Mouse (Mus musculus): ENCODE results near the gene Arih2. TPM values are rescaled to one million over a fixed set of nuclear protein-coding genes. Genes with fewer than 3 reads are reported as not detected.
"Not testable (repeated sequence)": the region's sequence is repeated elsewhere in the genome, so short reads cannot be mapped to it uniquely, and the experiment has no call there.

Gene Arih2
- polyA plus RNA-seq, 1 experiment from 2014 or later, result 59.2 TPM

- Histone ChIP-seq H3K4me1 (no peaks in the 10 kb centered on the region), H3K4me3 (no peak overlapping the region), H3K27ac (no peak overlapping the region), H3K9me3 (replicated peaks) (no peaks in the 10 kb centered on the region), H3K27me3 (ENCODE audit: low read depth, poor library complexity, severe bottlenecking) (no peaks in the 10 kb centered on the region), H3K36me3 (peaks cover 56% of the 10 kb centered on the region)
- DNase-seq (ENCODE audit: low spot score), result no peak
- 89% methylated on average over 2 of the region's 2 CpGs for WGBS
These were observed 15.3 kb downstream of the Arih2 start for GRCm38 (mm10) chr9:108633846-108634245.

- Histone ChIP-seq H3K4me3 (no peak overlapping the region), H3K27me3 (ENCODE audit: low read depth, poor library complexity, severe bottlenecking) (no peaks in the 10 kb centered on the region), H3K27ac (no peak overlapping the region), H3K4me1 (no peaks in the 10 kb centered on the region), H3K9me3 (replicated peaks) (no peaks in the 10 kb centered on the region), H3K36me3 (peaks cover 61% of the 10 kb centered on the region)
- WGBS, result 94% methylated on average over 5 of the region's 5 CpGs
- no peak for DNase-seq (ENCODE audit: low spot score)
These were observed 16.8 kb downstream of the Arih2 start for GRCm38 (mm10) chr9:108632375-108632774.

DNA sequence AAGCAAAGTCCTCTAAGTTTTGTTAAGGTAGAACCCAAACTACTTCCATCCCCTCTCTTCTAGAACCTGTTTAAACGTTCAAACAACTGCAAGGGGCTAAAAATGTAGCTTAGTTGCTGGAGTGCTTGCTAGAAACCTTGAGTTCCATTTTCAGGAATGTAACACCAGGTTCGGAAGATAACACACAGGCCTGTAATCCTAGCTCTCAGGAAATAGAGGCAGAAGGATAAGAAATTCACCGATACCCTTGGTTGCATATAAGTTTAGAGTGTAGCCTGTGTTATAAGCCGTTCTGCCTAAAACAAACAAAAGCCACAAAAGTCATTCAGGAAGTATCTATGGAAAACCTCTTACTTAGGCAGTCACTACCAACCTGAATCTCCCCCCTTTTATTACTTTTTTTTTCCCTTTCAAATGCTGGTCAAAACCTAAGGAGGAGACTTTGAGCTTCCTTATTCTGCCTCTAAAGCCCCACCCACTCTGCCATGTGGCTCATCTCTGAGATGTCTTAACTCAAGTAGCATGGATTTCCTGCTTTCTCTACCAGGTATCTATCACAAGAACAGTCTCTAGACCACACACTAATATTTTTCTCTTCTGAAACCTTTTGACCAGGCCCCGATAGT is 17.4 kb downstream of the Arih2 start:
- Histone ChIP-seq H3K36me3 (peaks cover 56% of the 10 kb centered on the region), H3K9me3 (replicated peaks) (no peaks in the 10 kb centered on the region), H3K4me3 (no peak overlapping the region), H3K4me1 (no peaks in the 10 kb centered on the region), H3K27ac (no peak overlapping the region), H3K27me3 (ENCODE audit: low read depth, poor library complexity, severe bottlenecking) (no peaks in the 10 kb centered on the region)
- no peak for DNase-seq (ENCODE audit: low spot score)
- WGBS, result 95% methylated on average over 5 of the region's 5 CpGs

DNA sequence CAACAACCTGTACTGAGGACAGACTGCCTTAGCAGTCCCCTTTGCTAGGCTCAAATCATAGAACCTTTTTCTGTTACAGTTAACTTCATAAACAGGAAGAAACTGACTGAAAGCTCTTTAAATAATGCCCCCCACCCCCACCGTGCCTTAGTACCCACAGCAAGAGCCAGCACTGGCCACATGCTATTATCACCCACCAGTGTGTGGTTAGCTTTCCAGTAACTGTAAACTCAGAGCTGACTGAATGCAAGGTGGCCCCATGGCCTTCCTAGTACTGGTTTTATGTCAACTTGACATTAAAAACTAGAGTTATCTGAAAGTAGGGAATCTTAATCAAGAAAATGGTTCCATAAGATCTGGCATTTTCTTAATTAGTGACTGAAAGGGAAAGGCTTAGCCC is 18.5 kb downstream of the Arih2 start:
- Histone ChIP-seq H3K36me3 (peaks cover 59% of the 10 kb centered on the region), H3K27ac (no peak overlapping the region), H3K4me3 (no peak overlapping the region), H3K27me3 (ENCODE audit: low read depth, poor library complexity, severe bottlenecking) (no peaks in the 10 kb centered on the region), H3K9me3 (replicated peaks) (no peaks in the 10 kb centered on the region), H3K4me1 (no peaks in the 10 kb centered on the region)
- 86% methylated on average over 1 of the region's 1 CpGs for WGBS
- DNase-seq (ENCODE audit: low spot score), result no peak

GRCm38 (mm10) chr9:108628141-108628540 is 21.0 kb downstream of the Arih2 start:
- DNase-seq (ENCODE audit: low spot score), result no peak

GRCm38 (mm10) chr9:108626498-108626897 is 22.7 kb downstream of the Arih2 start:
- WGBS, result 85% methylated on average over 2 of the region's 2 CpGs
- H3K27ac ChIP-seq, result no peak overlapping the region
- H3K36me3 ChIP-seq, result peaks cover 49% of the 10 kb centered on the region
- no peaks in the 10 kb centered on the region for H3K9me3 ChIP-seq (replicated peaks)
- H3K4me3 ChIP-seq, result no peak overlapping the region
- no peaks in the 10 kb centered on the region for H3K4me1 ChIP-seq
- H3K27me3 ChIP-seq (ENCODE audit: low read depth, poor library complexity, severe bottlenecking), result no peaks in the 10 kb centered on the region
- no peak for DNase-seq (ENCODE audit: low spot score)

More at GRCm38 (mm10) chr9:108628141-108628540, 21.0 kb downstream of the Arih2 start:
- Histone ChIP-seq H3K4me1 (no peaks in the 10 kb centered on the region), H3K27me3 (ENCODE audit: low read depth, poor library complexity, severe bottlenecking) (no peaks in the 10 kb centered on the region), H3K4me3 (no peak overlapping the region), H3K36me3 (peaks cover 52% of the 10 kb centered on the region), H3K27ac (no peak overlapping the region), H3K9me3 (replicated peaks) (no peaks in the 10 kb centered on the region)
- 90% methylated on average over 4 of the region's 4 CpGs for WGBS

DNA sequence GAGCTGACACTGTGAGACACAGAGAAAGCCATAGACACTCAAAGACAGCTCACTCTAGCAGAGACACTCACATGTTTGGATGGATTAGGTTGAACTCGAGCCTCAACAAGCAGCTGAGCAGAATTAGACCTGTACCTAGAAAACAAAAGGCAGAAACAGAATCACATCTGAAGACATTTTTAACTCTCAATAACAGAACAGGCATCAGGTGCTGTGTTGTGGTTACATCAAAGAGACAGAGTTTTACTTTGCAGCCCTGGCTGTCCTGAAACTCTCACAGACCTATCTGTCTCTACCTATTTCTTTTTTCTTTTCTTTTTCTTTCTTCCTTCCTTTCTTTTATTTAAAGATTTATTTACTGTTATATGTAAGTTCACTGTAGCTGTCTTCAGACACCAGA is 31.9 kb downstream of the Arih2 start:
- H3K9me3 ChIP-seq (replicated peaks), result no peaks in the 10 kb centered on the region
- DNase-seq (ENCODE audit: low spot score), result no peak
- H3K4me3 ChIP-seq, result no peak overlapping the region
- no peak overlapping the region for H3K27ac ChIP-seq
- no peaks in the 10 kb centered on the region for H3K4me1 ChIP-seq
- H3K27me3 ChIP-seq (ENCODE audit: low read depth, poor library complexity, severe bottlenecking), result no peaks in the 10 kb centered on the region
- H3K36me3 ChIP-seq, result peaks cover 90% of the 10 kb centered on the region
- 91% methylated on average over 1 of the region's 1 CpGs for WGBS

- no peaks in the 10 kb centered on the region for H3K9me3 ChIP-seq (replicated peaks)
- no peaks in the 10 kb centered on the region for H3K4me1 ChIP-seq
- no peak overlapping the region for H3K4me3 ChIP-seq
- WGBS, result 95% methylated on average over 10 of the region's 10 CpGs
- no peak overlapping the region for H3K27ac ChIP-seq
- no peaks in the 10 kb centered on the region for H3K27me3 ChIP-seq (ENCODE audit: low read depth, poor library complexity, severe bottlenecking)
- no peak for DNase-seq (ENCODE audit: low spot score)
- H3K36me3 ChIP-seq, result peaks cover 100% of the 10 kb centered on the region
These were observed 37.7 kb downstream of the Arih2 start for GRCm38 (mm10) chr9:108611488-108611887.

DNA sequence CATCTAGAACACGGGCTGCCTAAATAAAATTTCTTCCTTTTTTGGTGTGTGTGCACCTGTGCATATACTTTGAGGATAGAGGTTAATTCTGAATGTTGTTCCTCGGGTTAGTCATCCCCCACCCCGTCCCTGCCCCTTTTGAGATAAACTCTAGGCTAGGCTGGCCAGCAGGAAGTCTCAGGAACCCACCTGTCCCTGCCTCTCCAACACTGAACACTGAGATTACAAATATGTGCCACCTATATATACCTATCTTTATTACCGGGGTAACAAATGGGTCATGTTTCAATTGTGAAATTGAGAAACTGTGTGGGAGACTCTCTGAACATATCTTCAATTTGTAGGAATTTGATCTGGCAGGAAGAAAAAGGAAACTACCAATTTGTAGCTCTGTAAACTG is 40.3 kb downstream of the Arih2 start:
- H3K4me3 ChIP-seq, result no peak overlapping the region
- no peaks in the 10 kb centered on the region for H3K9me3 ChIP-seq (replicated peaks)
- H3K36me3 ChIP-seq, result peaks cover 99% of the 10 kb centered on the region
- H3K4me1 ChIP-seq, result peaks cover 12% of the 10 kb centered on the region
- WGBS, result 95% methylated on average over 4 of the region's 4 CpGs
- no peaks in the 10 kb centered on the region for H3K27me3 ChIP-seq (ENCODE audit: low read depth, poor library complexity, severe bottlenecking)
- DNase-seq (ENCODE audit: low spot score), result no peak
- no peak overlapping the region for H3K27ac ChIP-seq

DNA sequence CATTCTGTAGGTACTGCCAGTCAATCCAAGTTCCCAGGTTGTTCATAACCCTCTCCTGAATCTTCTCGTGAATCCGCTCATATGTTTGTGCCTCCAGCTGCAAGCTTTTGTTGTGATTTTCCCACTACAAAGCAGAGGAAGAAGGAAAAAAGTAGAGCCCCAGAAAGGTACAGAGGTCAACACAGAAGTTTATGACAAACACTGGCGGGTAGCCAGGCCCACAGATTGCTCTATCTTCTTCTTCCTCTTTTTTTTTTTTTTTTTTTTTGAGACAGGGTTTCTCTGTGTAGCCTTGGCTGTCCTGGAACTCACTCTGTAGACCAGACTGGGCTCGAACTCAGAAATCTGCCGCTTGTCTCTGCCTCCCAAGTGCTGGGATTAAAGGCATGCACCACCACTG is 41.3 kb downstream of the Arih2 start:
- Histone ChIP-seq H3K4me1 (peaks cover 12% of the 10 kb centered on the region), H3K36me3 (peaks cover 99% of the 10 kb centered on the region)
- H3K9me3 ChIP-seq (replicated peaks); H3K27me3 ChIP-seq (ENCODE audit: low read depth, poor library complexity, severe bottlenecking); DNase-seq (ENCODE audit: low spot score); H3K27ac ChIP-seq; H3K4me3 ChIP-seq: not testable (repeated sequence)
- WGBS, result 90% methylated on average over 5 of the region's 5 CpGs

- H3K36me3 ChIP-seq, result peaks cover 53% of the 10 kb centered on the region
- WGBS, result 82% methylated on average over 4 of the region's 4 CpGs
These were observed 47.2 kb downstream of the Arih2 start for GRCm38 (mm10) chr9:108601986-108602385.

GRCm38 (mm10) chr9:108600011-108600410 is 49.2 kb downstream of the Arih2 start:
- peaks cover 26% of the 10 kb centered on the region for H3K4me1 ChIP-seq
- 66% methylated on average over 2 of the region's 2 CpGs for WGBS

More at GRCm38 (mm10) chr9:108601986-108602385, 47.2 kb downstream of the Arih2 start:
- no peak overlapping the region for H3K4me3 ChIP-seq
- no peak overlapping the region for H3K27ac ChIP-seq
- H3K4me1 ChIP-seq, result peaks cover 23% of the 10 kb centered on the region
- H3K27me3 ChIP-seq (ENCODE audit: low read depth, poor library complexity, severe bottlenecking), result peaks cover 3% of the 10 kb centered on the region; the same call in 1 of the 2 replicates
- DNase-seq (ENCODE audit: low spot score), result no peak
- no peaks in the 10 kb centered on the region for H3K9me3 ChIP-seq (replicated peaks)

GRCm38 (mm10) chr9:108599021-108599566 is 50.1 kb downstream of the Arih2 start:
- Histone ChIP-seq H3K9me3 (replicated peaks) (no peaks in the 10 kb centered on the region), H3K27ac (no peak overlapping the region), H3K4me3 (no peak overlapping the region), H3K27me3 (ENCODE audit: low read depth, poor library complexity, severe bottlenecking) (peaks cover 13% of the 10 kb centered on the region), H3K4me1 (peaks cover 17% of the 10 kb centered on the region), H3K36me3 (peaks cover 25% of the 10 kb centered on the region)
- WGBS, result 78% methylated on average over 4 of the region's 4 CpGs
- DNase-seq (ENCODE audit: low spot score), result no peak

More at GRCm38 (mm10) chr9:108600011-108600410, 49.2 kb downstream of the Arih2 start:
- Histone ChIP-seq H3K27ac (no peak overlapping the region), H3K36me3 (peaks cover 35% of the 10 kb centered on the region), H3K9me3 (replicated peaks) (no peaks in the 10 kb centered on the region), H3K4me3 (no peak overlapping the region), H3K27me3 (ENCODE audit: low read depth, poor library complexity, severe bottlenecking) (peaks cover 13% of the 10 kb centered on the region)
- DNase-seq (ENCODE audit: low spot score), result no peak

Measured in limb, embryonic 10.5 days (tissue).